Mouse (Mus musculus): Measurements from ENCODE around the gene Obsl1. TPM values are rescaled to one million over a fixed set of nuclear protein-coding genes. Genes with fewer than 3 reads are reported as not detected.

Obsl1 gene
- polyA plus RNA-seq, 1 experiment, result 57.6 TPM

GRCm38 (mm10) chr1:75479635-75479989 lies 26.6 kb downstream of the Obsl1 start:
- TF ChIP-seq CTCF (IDR thresholded peaks at IDR 0.05; ENCODE audit: borderline replicate concordance, extremely low read depth, insufficient read depth, insufficient read length) (no peak), POLR2A (IDR thresholded peaks at IDR 0.05; ENCODE audit: borderline replicate concordance, extremely low read depth, insufficient read depth, insufficient read length, poor library complexity, severe bottlenecking) (no peak; the same call in 1 of the 2 replicates)
- no peak for DNase-seq (ENCODE audit: low read depth)

GRCm38 (mm10) chr1:75478916-75479634 lies 27.2 kb downstream of the Obsl1 start, which contains the start of the genes Chpf and Tmem198:
Gene Chpf (minus strand): TSS chr1:75479307.
Gene Tmem198 (plus strand): TSS chr1:75479532.
- peak; percentile 69 for TF ChIP-seq POLR2A (IDR thresholded peaks at IDR 0.05; ENCODE audit: borderline replicate concordance, extremely low read depth, insufficient read depth, insufficient read length, poor library complexity, severe bottlenecking)
- TF ChIP-seq CTCF (IDR thresholded peaks at IDR 0.05; ENCODE audit: borderline replicate concordance, extremely low read depth, insufficient read depth, insufficient read length), result no peak
- DNase-seq (ENCODE audit: low read depth), result peak; percentile 99

GRCm38 (mm10) chr1:75478497-75478896 lies 27.8 kb downstream of the Obsl1 start:
- DNase-seq (ENCODE audit: low read depth), result no peak
- no peak for TF ChIP-seq POLR2A (IDR thresholded peaks at IDR 0.05; ENCODE audit: borderline replicate concordance, extremely low read depth, insufficient read depth, insufficient read length, poor library complexity, severe bottlenecking)
- TF ChIP-seq CTCF (IDR thresholded peaks at IDR 0.05; ENCODE audit: borderline replicate concordance, extremely low read depth, insufficient read depth, insufficient read length), result no peak

- DNase-seq (ENCODE audit: low read depth), result peak; percentile 60
Measured at GRCm38 (mm10) chr1:75477966-75478290, 28.3 kb downstream of the Obsl1 start.

GRCm38 (mm10) chr1:75477264-75477965 lies 28.8 kb downstream of the Obsl1 start:
- peak; percentile 67 for TF ChIP-seq CTCF (IDR thresholded peaks at IDR 0.05; ENCODE audit: borderline replicate concordance, extremely low read depth, insufficient read depth, insufficient read length)
- TF ChIP-seq POLR2A (IDR thresholded peaks at IDR 0.05; ENCODE audit: borderline replicate concordance, extremely low read depth, insufficient read depth, insufficient read length, poor library complexity, severe bottlenecking), result no peak
- peak; percentile 84 for DNase-seq (ENCODE audit: low read depth)

More at GRCm38 (mm10) chr1:75477966-75478290, 28.3 kb downstream of the Obsl1 start:
- TF ChIP-seq CTCF (IDR thresholded peaks at IDR 0.05; ENCODE audit: borderline replicate concordance, extremely low read depth, insufficient read depth, insufficient read length) (no peak), POLR2A (IDR thresholded peaks at IDR 0.05; ENCODE audit: borderline replicate concordance, extremely low read depth, insufficient read depth, insufficient read length, poor library complexity, severe bottlenecking) (no peak)

- TF ChIP-seq CTCF (IDR thresholded peaks at IDR 0.05; ENCODE audit: borderline replicate concordance, extremely low read depth, insufficient read depth, insufficient read length) (no peak), POLR2A (IDR thresholded peaks at IDR 0.05; ENCODE audit: borderline replicate concordance, extremely low read depth, insufficient read depth, insufficient read length, poor library complexity, severe bottlenecking) (no peak)
- DNase-seq (ENCODE audit: low read depth), result no peak
Measured at GRCm38 (mm10) chr1:75476441-75476840, 29.8 kb downstream of the Obsl1 start.

- no peak for DNase-seq (ENCODE audit: low read depth)
- TF ChIP-seq POLR2A (IDR thresholded peaks at IDR 0.05; ENCODE audit: borderline replicate concordance, extremely low read depth, insufficient read depth, insufficient read length, poor library complexity, severe bottlenecking) (no peak), CTCF (IDR thresholded peaks at IDR 0.05; ENCODE audit: borderline replicate concordance, extremely low read depth, insufficient read depth, insufficient read length) (no peak)
Measured at GRCm38 (mm10) chr1:75469287-75469825, 36.9 kb downstream of the Obsl1 start.

GRCm38 (mm10) chr1:75467215-75467927 lies 38.9 kb downstream of the Obsl1 start:
- TF ChIP-seq CTCF (IDR thresholded peaks at IDR 0.05; ENCODE audit: borderline replicate concordance, extremely low read depth, insufficient read depth, insufficient read length), result peak; percentile 99
- TF ChIP-seq POLR2A (IDR thresholded peaks at IDR 0.05; ENCODE audit: borderline replicate concordance, extremely low read depth, insufficient read depth, insufficient read length, poor library complexity, severe bottlenecking), result no peak
- peak; percentile 86 for DNase-seq (ENCODE audit: low read depth)

GRCm38 (mm10) chr1:75463652-75464204 lies 42.5 kb downstream of the Obsl1 start:
- TF ChIP-seq CTCF (IDR thresholded peaks at IDR 0.05; ENCODE audit: borderline replicate concordance, extremely low read depth, insufficient read depth, insufficient read length) (no peak), POLR2A (IDR thresholded peaks at IDR 0.05; ENCODE audit: borderline replicate concordance, extremely low read depth, insufficient read depth, insufficient read length, poor library complexity, severe bottlenecking) (no peak)

GRCm38 (mm10) chr1:75462636-75463035 lies 43.6 kb downstream of the Obsl1 start:
- no peak for DNase-seq (ENCODE audit: low read depth)
- no peak for TF ChIP-seq CTCF (IDR thresholded peaks at IDR 0.05; ENCODE audit: borderline replicate concordance, extremely low read depth, insufficient read depth, insufficient read length)
- no peak for TF ChIP-seq POLR2A (IDR thresholded peaks at IDR 0.05; ENCODE audit: borderline replicate concordance, extremely low read depth, insufficient read depth, insufficient read length, poor library complexity, severe bottlenecking)

More at GRCm38 (mm10) chr1:75463652-75464204, 42.5 kb downstream of the Obsl1 start:
- DNase-seq (ENCODE audit: low read depth), result peak; percentile 70
